Comparison of ENCODE assay signal across 19 mouse cellular contexts in the genomic region with DNA sequence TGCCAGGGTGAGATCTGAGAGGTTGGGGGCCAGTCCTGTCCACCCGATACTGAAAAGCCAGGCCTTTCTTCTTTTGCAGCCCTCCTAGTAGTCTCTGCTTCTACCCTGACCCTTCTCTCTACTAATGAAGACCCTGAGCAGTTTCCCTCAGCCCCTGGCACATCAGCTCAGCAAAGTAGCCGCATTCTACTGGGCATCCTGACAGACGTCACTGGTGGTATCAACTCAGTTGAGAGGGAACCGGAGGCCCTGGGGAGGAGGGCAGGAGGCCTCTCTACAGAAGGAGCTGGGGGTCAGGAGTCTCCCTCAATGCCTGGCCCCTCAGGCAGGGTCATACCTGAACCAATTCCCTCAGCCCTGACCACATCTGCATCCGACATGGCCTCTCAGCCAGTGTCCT. TPM values are rescaled to one million over a fixed set of nuclear protein-coding genes. Genes with fewer than 3 reads are reported as not detected.
DNase-seq lines count a peak whose midpoint lies in the region.
"Had no signal": no experiment of that assay in that cellular context is flagged by ENCODE, and none has a peak within 500 bp of the region (broad histone marks: within the 10 kb centered on the region; RNA-seq: fewer than 3 reads in every experiment).

No protein-coding gene starts in this region.

- peak; percentile 91 for DNase-seq in heart, adult 11 months
- no peak for DNase-seq in heart, postnatal 10 days
- peak; percentile 40 for DNase-seq in testis, postnatal 10 days (ENCODE audit: low spot score)
- no peak for DNase-seq in testis, postnatal 14 days (ENCODE audit: low spot score)
- DNase-seq: adrenal gland, adult 2 months; adrenal gland, adult 8-10 months; adrenal gland, postnatal 10 days; adrenal gland, postnatal 14 days; adrenal gland, postnatal 25 days; adrenal gland, postnatal 36 days; B cell, adult 2 months; cerebellum, adult 11 months; cerebellum, adult 11-12 months; cerebellum, adult 18-20 months had no signal

- intact Hi-C loops in heart, postnatal 10 days (cut with DNase I) = no loop called here

RNA-seq across cellular contexts. Expression of a gene that starts 4.8 kb away (rescaled TPM):
- total RNA-seq in heart, postnatal 10 days (2021) = not detected
- total RNA-seq: adrenal gland, adult 18-20 months; adrenal gland, adult 2 months; adrenal gland, adult 8-10 months; adrenal gland, postnatal 10 days; adrenal gland, postnatal 14 days; adrenal gland, postnatal 25 days; adrenal gland, postnatal 36 days; adrenal gland, postnatal 4 days; CH12.LX; ES-E14; MEL had no signal

RNA-seq across cellular contexts. Expression of a gene that starts 21.3 kb away (rescaled TPM):
- 10 to 100 TPM; 21.2 to 21.5 TPM for total RNA-seq in heart, postnatal 10 days (2021)

Comparison
In these comparisons a context has a peak if more than half of its experiments do, and no peak if none do; other contexts are left out.
1. DNase-seq: peak in heart, adult 11 months (single experiment) and testis, postnatal 10 days (single experiment); none in heart, postnatal 10 days (0 of 2) and testis, postnatal 14 days (single experiment).